Mouse (Mus musculus) CH12.LX (cell line): ENCODE data around the gene Tmem82.

Experiments
- BHLHE40 ChIP-seq: IDR thresholded peaks from 2 replicates; pipeline ENCODE4 v1.6.1; 2011; ENCODE audit warnings: mild to moderate bottlenecking, low read depth, low read length, improper control_type of control experiment
- CHD2 ChIP-seq: IDR thresholded peaks from 2 replicates; pipeline ENCODE4 v1.6.1; 2011; ENCODE audit warnings: low read length, improper control_type of control experiment
- ELF1 ChIP-seq: IDR thresholded peaks from 2 replicates; pipeline ENCODE4 v1.6.1; 2014; ENCODE audit warnings: low read depth, mild to moderate bottlenecking, inconsistent platforms, low read length, improper control_type of control experiment
- JUN ChIP-seq: IDR thresholded peaks from 2 replicates; pipeline ENCODE4 v1.6.1; 2011; ENCODE audit warnings: low read depth, mild to moderate bottlenecking, low read length, improper control_type of control experiment, moderate library complexity; ENCODE audit not compliant: insufficient read depth
- JUND ChIP-seq: conservative IDR thresholded peaks from 2 replicates; pipeline ENCODE4 v1.6.1; 2011; ENCODE audit warnings: low read depth, low read length, improper control_type of control experiment
- KAT2A ChIP-seq: IDR thresholded peaks from 2 replicates; pipeline ENCODE4 v1.6.1; 2012; ENCODE audit warnings: low read length, improper control_type of control experiment, inconsistent platforms; ENCODE audit not compliant: insufficient replicate concordance
- MAX ChIP-seq: IDR thresholded peaks from 2 replicates; pipeline ENCODE4 v1.6.1; 2011; ENCODE audit warnings: low read length, improper control_type of control experiment
- POLR2A ChIP-seq: IDR thresholded peaks from 2 replicates; pipeline ENCODE4 v1.6.1; 2011; ENCODE audit warnings: low read depth, mild to moderate bottlenecking, improper control_type of control experiment, low read length
- SIN3A ChIP-seq: IDR thresholded peaks from 2 replicates; pipeline ENCODE4 v1.6.1; 2012; ENCODE audit warnings: low read length, improper control_type of control experiment, inconsistent platforms

- TF ChIP-seq MAX (no peak), ELF1 (no peak), POLR2A (peak; percentile 53), CHD2 (no peak), JUND (no peak), BHLHE40 (no peak), SIN3A (no peak), KAT2A (no peak), JUN (no peak)
Observed at GRCm38 (mm10) chr4:141623666-141624065, 5.2 kb upstream of the Tmem82 start, which contains the start of gene Slc25a34.
